Mouse (Mus musculus) forebrain, embryonic 15.5 days (tissue): Measurements from ENCODE around the gene Nmnat2. TPM values are rescaled to one million over a fixed set of nuclear protein-coding genes. Genes with fewer than 3 reads are reported as not detected.
A peak's percentile ranks its signal among the peaks of the same experiment; 100 is the strongest.

Experiments used
- ATAC-seq: fragments of 200-750 bp; cut with Nextera tagmentation; replicated peaks from 2 replicates; pipeline ENCODE4 v1.8.0; 2017; ENCODE audit warnings: mild to moderate bottlenecking, moderate TSS enrichment, moderate library complexity
- H3K27ac ChIP-seq: fragments of 300-500 bp; sonication (generic); replicated peaks from 2 replicates; pipeline ENCODE4 v1.5.1; 2015; ENCODE audit warnings: mild to moderate bottlenecking, inconsistent platforms
- H3K27me3 ChIP-seq: fragments of 300-500 bp; sonication (generic); 2 replicates; pipeline ENCODE4 v1.6.1; 2015; ENCODE audit warnings: inconsistent platforms
- H3K36me3 ChIP-seq: fragments of 300-500 bp; sonication (generic); 2 replicates; pipeline ENCODE4 v1.6.1; 2015; ENCODE audit warnings: mild to moderate bottlenecking, inconsistent platforms
- H3K4me1 ChIP-seq: fragments of 300-500 bp; sonication (generic); 2 replicates; pipeline ENCODE4 v1.6.1; 2015; ENCODE audit warnings: inconsistent platforms
- H3K4me2 ChIP-seq: fragments of 300-500 bp; sonication (generic); replicated peaks from 2 replicates; pipeline ENCODE4 v1.6.1; 2015; ENCODE audit warnings: mild to moderate bottlenecking, inconsistent platforms
- H3K4me3 ChIP-seq: fragments of 300-500 bp; sonication (generic); 2 replicates; pipeline ENCODE4 v1.5.1; 2015; ENCODE audit warnings: mild to moderate bottlenecking, inconsistent platforms
- H3K9ac ChIP-seq: fragments of 300-500 bp; sonication (generic); replicated peaks from 2 replicates; pipeline ENCODE4 v1.6.1; 2015; ENCODE audit warnings: mild to moderate bottlenecking, inconsistent platforms
- H3K9me3 ChIP-seq: fragments of 300-500 bp; sonication (generic); 2 replicates; pipeline ENCODE4 v1.6.1; 2016; ENCODE audit warnings: inconsistent platforms
- WGBS: fragments of 180-500 bp; shearing (Covaris S2); methylation state at CpG from one replicate; pipeline ENCODE4 v1.1.7; 2015; ENCODE audit warnings: mixed read lengths; 5-methylcytosine and 5-hydroxymethylcytosine counted together
- polyA plus RNA-seq: library from polyadenylated mRNA; unstranded; fragments of >200 nt; fragmentation: Nextera tagmentation; extraction: Ambion mirVana; gene quantifications from 2 replicates; pipeline ENCODE4 v1.2.1, GENCODE M21; 2015

Nmnat2 gene
- polyA plus RNA-seq, 1 experiment from 2014 or later = 69.5 TPM

DNA sequence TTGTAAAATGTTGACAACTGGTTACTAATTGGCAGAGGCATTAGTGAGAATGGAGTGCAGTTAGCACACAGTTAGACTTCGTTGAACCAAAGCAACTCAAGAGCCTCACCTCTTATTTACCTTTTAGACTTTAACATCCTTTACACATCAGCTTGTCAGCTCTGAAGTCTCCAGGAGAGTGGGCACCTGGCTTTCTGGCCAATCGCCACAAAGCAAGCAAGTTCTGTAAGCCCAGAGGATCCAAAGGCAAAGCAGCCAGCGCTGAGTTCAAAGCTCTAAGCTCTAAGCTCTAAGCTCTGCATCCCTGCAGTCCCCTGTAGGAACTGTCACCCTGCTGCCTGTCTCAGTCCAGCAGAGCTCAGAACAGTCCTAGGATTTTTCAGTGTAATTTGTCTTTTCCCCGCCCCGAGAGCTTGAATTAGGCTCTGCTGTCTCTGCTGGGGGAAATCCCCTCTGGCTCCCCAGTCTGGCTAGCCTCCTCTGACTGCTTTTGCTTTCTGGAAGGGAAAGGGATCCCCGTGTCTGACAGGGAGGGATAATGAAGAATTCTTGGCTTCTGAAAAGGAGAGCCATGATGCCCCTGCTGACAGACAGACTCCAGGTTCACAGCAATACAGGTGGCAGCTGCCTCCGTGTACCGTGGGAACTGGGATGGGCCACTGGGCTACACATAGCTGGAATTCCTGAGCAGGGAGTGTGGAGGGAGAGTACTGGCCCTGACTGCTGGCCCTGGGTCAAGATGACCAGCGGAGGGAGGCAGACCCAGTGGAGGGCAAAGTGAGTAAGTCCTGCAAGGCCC is 136.8 kb downstream of the Nmnat2 start:
- no peaks in the 10 kb centered on the region; the same call in 1 of the 2 replicates for H3K4me1 ChIP-seq
- H3K27ac ChIP-seq = no peak overlapping the region
- H3K9me3 ChIP-seq = no peaks in the 10 kb centered on the region
- H3K4me2 ChIP-seq = no peak overlapping the region
- ATAC-seq = peak; percentile 39
- H3K27me3 ChIP-seq = 0 out of 2 replicates have a peak, but pooled peaks cover 4% of the 10 kb centered on the region
- no peaks in the 10 kb centered on the region; the same call in 1 of the 2 replicates for H3K36me3 ChIP-seq
- WGBS = 38% methylated on average over 9 of the region's 9 CpGs
- H3K9ac ChIP-seq = no peak overlapping the region
- no peak overlapping the region for H3K4me3 ChIP-seq

DNA sequence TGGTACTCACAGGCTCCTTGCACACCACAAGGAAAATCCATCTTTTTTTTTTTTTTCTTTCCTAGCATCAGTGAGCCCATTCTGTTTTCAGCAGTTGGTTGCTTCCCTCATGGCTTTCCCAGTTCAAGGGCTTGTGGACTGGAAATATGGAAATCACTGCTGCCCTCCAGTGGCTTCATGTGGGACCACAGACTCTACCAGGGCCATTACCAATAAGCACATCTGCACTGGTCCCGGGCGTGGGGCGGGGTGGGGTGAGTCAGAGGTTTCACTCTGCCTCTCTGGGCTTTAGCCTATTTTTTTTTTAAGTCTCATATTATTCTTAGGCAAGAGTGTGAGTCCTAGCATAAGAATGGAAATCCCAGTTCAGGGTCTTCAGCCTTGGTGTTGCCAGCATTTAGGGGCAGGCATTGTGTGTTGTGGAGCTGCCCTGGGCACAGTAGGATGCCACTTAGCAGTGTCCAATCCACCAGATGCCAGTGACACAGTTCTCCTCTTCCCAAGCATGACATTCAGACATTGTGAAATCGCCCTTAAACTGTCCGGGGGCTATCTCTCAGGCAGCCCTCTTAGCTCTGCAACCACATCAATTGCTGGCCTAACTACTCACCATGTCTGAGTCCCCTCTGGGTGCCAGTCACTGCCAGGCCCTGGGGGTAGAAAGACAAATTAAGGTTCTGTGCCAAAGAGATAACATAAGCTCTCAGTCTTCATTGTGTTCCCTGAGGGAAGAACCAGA is 137.6 kb downstream of the Nmnat2 start:
- Histone ChIP-seq H3K4me3 (no peak overlapping the region), H3K4me2 (no peak overlapping the region), H3K27me3 (0 out of 2 replicates have a peak, but pooled peaks cover 4% of the 10 kb centered on the region), H3K9me3 (no peaks in the 10 kb centered on the region), H3K4me1 (no peaks in the 10 kb centered on the region; the same call in 1 of the 2 replicates), H3K9ac (no peak overlapping the region), H3K27ac (no peak overlapping the region), H3K36me3 (no peaks in the 10 kb centered on the region)
- ATAC-seq = peak; percentile 76
- 55% methylated on average over 5 of the region's 5 CpGs for WGBS

DNA sequence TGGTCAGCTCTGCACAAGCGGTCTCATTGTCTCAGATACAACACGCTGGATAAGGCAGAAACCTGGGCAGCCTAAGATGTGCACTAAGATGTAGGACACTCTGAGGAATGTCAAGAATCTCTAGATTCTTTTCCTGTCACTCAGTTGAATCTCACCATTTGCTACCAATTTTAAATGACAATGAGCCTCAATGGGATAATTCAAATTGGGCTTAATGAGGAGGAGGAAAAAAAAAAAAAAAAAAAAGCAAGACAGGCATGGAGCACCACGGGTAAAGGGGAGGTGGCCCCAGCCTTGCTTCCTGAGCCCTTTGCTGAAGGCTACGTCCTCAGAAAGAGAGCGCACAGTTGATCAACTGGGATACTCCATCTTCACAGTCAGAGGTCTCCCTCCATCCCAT is 138.4 kb downstream of the Nmnat2 start:
- WGBS = 50% methylated on average over 5 of the region's 5 CpGs
- H3K9ac ChIP-seq = no peak overlapping the region

DNA sequence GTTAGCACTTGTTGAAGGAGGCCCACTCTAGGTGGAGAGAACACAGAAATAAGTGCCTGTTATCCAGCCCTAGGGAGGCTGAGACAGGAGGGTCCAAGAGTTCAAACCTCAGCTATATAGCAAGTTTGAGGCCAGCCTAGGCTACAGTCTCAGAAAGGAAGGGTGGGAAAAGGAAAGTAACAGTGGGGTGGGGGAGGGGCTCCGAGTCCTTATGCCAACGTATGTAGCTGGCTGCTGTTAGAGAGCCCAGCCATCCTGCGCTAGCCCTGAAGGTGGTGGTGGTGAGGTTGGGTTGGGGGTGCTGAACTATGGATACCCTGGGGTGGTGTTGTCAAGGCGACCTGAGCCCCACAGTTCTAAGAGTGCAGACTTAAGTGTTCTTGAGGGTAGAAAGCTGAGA is 138.8 kb downstream of the Nmnat2 start:
- Histone ChIP-seq H3K27ac (no peak overlapping the region), H3K4me2 (no peak overlapping the region), H3K9ac (no peak overlapping the region), H3K27me3 (0 out of 2 replicates have a peak, but pooled peaks cover 4% of the 10 kb centered on the region), H3K4me3 (no peak overlapping the region), H3K36me3 (no peaks in the 10 kb centered on the region), H3K4me1 (no peaks in the 10 kb centered on the region; the same call in 1 of the 2 replicates), H3K9me3 (no peaks in the 10 kb centered on the region)
- 70% methylated on average over 4 of the region's 4 CpGs for WGBS
- no peak for ATAC-seq

More for the DNA sequence above, 138.4 kb downstream of the Nmnat2 start:
- H3K4me2 ChIP-seq = no peak overlapping the region
- no peaks in the 10 kb centered on the region for H3K36me3 ChIP-seq
- H3K4me1 ChIP-seq = no peaks in the 10 kb centered on the region; the same call in 1 of the 2 replicates
- no peak for ATAC-seq
- H3K27me3 ChIP-seq = 0 out of 2 replicates have a peak, but pooled peaks cover 4% of the 10 kb centered on the region
- no peak overlapping the region for H3K27ac ChIP-seq
- no peaks in the 10 kb centered on the region for H3K9me3 ChIP-seq
- H3K4me3 ChIP-seq = no peak overlapping the region

DNA sequence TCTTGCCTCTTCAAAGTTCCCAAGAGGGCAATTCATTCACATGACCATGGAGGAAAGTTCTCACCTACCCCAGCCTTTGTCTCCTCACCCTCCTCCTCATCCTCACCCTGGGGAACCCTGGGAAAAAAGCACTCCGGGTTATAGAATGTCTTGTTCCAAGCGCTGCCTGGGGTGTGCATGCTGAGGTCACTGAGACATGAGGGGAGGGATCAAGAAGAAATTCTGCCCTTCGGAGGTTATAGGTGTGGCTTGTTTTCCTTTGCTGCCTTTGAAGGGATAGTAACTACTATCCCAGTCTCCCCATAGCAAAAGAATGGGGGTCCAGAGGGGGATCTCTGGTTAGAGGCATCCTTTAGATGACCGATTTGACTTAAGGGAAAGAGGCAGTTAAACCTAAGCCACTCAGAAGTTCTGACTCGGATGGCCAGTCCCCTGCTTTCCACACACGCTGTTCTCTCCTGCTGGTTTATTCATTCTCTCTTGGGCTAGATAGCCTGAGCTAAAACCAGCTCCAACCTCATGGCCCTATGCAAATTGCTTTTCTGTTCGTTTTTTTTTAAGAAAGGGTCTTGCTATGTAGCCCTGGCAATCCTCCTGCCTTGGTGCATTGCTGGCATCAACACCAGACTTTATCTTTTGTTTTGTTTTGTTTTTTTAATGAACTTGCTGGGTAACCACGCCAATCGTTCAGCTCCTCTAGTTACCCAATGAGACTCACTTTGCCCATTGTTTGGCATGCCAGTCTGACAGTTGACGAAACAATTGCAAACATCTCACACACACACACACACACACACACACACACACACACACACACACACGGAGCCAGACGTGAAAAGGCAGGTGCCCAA is 139.7 kb downstream of the Nmnat2 start:
- no peaks in the 10 kb centered on the region; the same call in 1 of the 2 replicates for H3K4me1 ChIP-seq
- H3K4me2 ChIP-seq = no peak overlapping the region
- H3K27me3 ChIP-seq = 0 out of 2 replicates have a peak, but pooled peaks cover 4% of the 10 kb centered on the region
- 21% methylated on average over 12 of the region's 12 CpGs for WGBS
- no peak overlapping the region for H3K27ac ChIP-seq
- H3K4me3 ChIP-seq = no peak overlapping the region
- H3K36me3 ChIP-seq = no peaks in the 10 kb centered on the region
- H3K9ac ChIP-seq = no peak overlapping the region
- ATAC-seq = no peak
- no peaks in the 10 kb centered on the region for H3K9me3 ChIP-seq

DNA sequence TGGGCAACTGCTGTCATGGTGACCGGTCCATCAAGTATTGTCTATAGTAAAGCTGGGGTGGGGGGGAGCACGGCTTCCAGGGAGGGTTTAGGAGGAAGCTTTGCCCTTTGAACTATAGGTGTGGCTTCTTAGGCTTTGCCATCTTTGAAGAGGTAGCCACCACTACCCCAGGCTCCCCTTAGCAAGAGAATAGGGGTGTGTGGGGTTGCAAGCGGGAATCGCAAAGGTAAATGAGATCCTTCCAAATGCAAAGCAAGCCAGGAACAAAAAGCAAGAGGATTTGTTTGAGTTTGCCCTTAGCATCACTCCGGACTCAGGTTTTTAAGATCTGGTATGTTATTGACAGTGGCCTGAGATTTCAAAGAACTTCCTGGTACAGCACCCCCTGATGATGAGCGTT is 140.5 kb downstream of the Nmnat2 start:
- no peak overlapping the region for H3K27ac ChIP-seq
- no peaks in the 10 kb centered on the region for H3K9me3 ChIP-seq
- no peak overlapping the region for H3K4me3 ChIP-seq
- ATAC-seq = no peak
- WGBS = 44% methylated on average over 6 of the region's 6 CpGs
- H3K9ac ChIP-seq = no peak overlapping the region
- 0 out of 2 replicates have a peak, but pooled peaks cover 4% of the 10 kb centered on the region for H3K27me3 ChIP-seq
- H3K4me1 ChIP-seq = no peaks in the 10 kb centered on the region; the same call in 1 of the 2 replicates
- H3K4me2 ChIP-seq = no peak overlapping the region
- H3K36me3 ChIP-seq = no peaks in the 10 kb centered on the region

DNA sequence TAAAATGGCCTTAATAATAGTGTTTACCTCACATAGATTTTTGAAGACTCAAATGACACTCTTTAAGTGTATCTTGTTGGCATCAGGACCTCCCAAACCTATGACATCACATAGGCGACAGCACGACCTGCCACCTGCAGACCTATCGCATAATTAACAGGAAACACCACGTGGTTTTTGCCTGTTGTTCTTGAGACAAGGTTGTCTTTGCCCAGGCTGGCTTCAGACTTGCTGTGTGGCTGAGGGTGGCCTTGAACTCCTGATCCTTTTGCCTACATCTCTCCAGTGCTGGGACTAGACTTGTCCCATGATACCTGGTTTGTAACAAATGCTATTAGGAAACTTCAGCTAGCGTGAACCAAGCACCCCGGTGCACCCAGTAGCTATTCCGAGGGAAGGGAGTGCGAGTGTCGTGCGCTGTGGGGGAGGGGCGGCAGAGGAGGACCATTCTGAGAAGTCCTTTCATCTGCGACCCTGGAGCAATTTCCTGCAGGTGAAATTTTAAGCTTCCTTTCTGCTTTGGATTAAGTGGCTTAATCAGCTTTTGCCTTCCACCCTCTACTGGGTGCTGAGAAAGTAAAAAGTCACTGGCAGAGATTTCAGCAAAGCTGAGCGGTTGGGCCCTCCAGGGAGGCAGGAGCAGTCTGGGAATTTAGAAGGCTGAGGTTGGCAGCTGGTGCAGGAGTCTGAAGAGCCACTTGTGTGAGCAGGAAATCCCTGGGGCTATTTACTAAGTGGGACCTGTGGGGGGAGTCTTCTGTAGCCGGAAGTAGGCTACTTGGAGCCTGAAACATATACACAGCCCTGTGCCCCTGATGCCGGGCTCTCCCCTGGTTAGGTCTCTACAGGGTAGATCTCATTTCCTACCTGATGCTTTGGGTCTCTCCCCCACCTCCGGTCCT is 141.3 kb downstream of the Nmnat2 start:
- Histone ChIP-seq H3K4me1 (no peaks in the 10 kb centered on the region; the same call in 1 of the 2 replicates), H3K9me3 (no peaks in the 10 kb centered on the region), H3K36me3 (no peaks in the 10 kb centered on the region), H3K4me3 (no peak overlapping the region), H3K27me3 (0 out of 2 replicates have a peak, but pooled peaks cover 4% of the 10 kb centered on the region), H3K4me2 (no peak overlapping the region), H3K27ac (no peak overlapping the region), H3K9ac (no peak overlapping the region)
- WGBS = 19% methylated on average over 16 of the region's 16 CpGs
- ATAC-seq = no peak

DNA sequence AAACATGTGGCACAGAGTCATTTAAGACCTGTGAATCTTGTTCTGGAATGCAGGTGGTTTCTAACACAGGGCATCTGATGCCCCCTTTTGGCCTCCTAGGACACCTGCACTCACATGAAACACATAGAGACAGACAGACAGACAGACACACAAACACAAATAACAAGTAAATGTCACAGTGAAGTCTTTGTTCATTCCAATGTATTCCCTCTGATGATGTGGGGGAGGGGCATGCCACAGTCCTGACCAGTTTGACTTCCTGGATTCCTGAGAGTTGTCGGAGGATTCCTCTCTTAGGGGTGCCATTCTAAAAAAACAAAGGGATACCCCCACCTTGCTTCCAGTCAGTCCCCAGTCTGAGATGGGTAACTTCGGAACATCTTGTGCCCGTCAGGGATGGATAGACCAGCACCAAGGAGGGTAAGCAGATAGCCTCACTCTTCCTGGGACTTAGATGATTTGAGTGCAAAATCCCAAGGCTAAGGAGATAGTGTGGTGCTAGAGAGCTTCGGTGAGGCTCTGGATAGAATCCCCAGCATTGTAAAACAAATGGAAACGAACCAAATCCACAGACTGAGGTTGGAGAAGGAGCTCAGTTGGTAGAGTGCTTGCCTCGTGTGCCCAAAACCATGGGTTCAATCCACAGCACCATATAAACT is 142.4 kb downstream of the Nmnat2 start:
- H3K27ac ChIP-seq = no peak overlapping the region
- no peaks in the 10 kb centered on the region for H3K9me3 ChIP-seq
- H3K27me3 ChIP-seq = 0 out of 2 replicates have a peak, but pooled peaks cover 4% of the 10 kb centered on the region
- no peaks in the 10 kb centered on the region for H3K36me3 ChIP-seq
- no peak for ATAC-seq
- no peaks in the 10 kb centered on the region for H3K4me1 ChIP-seq
- no peak overlapping the region for H3K9ac ChIP-seq
- no peak overlapping the region for H3K4me3 ChIP-seq
- 93% methylated on average over 6 of the region's 6 CpGs for WGBS
- H3K4me2 ChIP-seq = no peak overlapping the region

DNA sequence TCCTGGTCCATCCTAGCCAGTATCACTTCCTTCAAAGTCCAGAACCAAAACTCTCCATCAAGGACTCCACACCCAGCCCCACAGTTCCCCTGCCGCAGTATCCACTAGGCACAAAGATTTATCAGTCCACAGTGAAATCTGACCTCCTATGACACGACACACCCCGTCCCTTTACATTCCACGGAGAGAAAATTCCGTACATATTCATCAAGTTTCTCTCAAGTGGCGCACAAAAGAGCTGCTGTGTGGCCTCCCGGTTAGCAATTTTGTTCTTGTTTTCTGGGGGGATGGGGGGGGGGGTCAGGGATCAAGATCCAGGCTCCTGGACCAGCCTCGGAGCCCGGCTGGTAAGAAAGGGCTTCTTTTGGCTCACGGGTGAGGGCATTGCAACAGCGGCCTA is 143.8 kb downstream of the Nmnat2 start:
- Histone ChIP-seq H3K4me3 (no peak overlapping the region), H3K9ac (no peak overlapping the region), H3K4me2 (no peak overlapping the region), H3K36me3 (no peaks in the 10 kb centered on the region), H3K4me1 (no peaks in the 10 kb centered on the region), H3K27me3 (0 out of 2 replicates have a peak, but pooled peaks cover 2% of the 10 kb centered on the region), H3K9me3 (no peaks in the 10 kb centered on the region), H3K27ac (no peak overlapping the region)
- 44% methylated on average over 11 of the region's 11 CpGs for WGBS
- no peak for ATAC-seq

DNA sequence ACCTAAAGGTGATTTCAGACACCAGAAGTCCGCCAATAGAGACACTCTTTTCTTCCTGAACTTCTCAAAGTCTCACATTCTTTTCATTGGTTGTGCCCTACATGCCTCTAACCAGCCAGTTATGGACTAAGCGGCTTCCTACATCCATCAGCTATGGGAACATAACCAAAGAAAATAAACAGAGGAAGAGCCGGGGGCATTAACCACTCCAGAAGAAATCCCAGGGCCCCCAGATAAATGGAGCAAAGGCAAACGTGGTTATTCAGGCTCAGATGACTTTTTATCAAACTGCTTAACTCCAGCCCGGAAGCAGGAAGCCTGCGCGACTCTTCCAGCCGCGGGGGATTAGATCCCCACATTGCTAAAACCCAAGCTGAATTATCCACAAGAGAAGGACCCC is 146.1 kb downstream of the Nmnat2 start:
- Histone ChIP-seq H3K4me1 (no peaks in the 10 kb centered on the region), H3K9ac (no peak overlapping the region), H3K27me3 (no peaks in the 10 kb centered on the region), H3K4me2 (no peak overlapping the region), H3K36me3 (no peaks in the 10 kb centered on the region), H3K9me3 (no peaks in the 10 kb centered on the region), H3K27ac (no peak overlapping the region), H3K4me3 (no peak overlapping the region)
- ATAC-seq = no peak
- WGBS = 59% methylated on average over 9 of the region's 9 CpGs
